Mouse (Mus musculus): ENCODE measurements at regions not wholly inside any gene's neighbourhood (a gene's known extent, or its start where the extent isn't known, plus 50 kb on each side); places are given as distances from the start of the nearest gene placed in this dataset.

GRCm38 (mm10) chr2:81272536-81272935 lies 655.5 kb downstream of the Nup35 start:
- TF ChIP-seq EP300 (optimal IDR thresholded peaks at IDR 0.05), result no peak
- TF ChIP-seq CTCF (IDR thresholded peaks at IDR 0.05; ENCODE audit: low read depth), result no peak

Data from stomach, postnatal 0 days (tissue).